Mouse (Mus musculus): ENCODE data around the gene Ripply1. TPM values are rescaled to one million over a fixed set of nuclear protein-coding genes. Genes with fewer than 3 reads are reported as not detected.

The Ripply1 gene
- polyA plus RNA-seq, 1 experiment from 2014 or later, result not detected

DNA sequence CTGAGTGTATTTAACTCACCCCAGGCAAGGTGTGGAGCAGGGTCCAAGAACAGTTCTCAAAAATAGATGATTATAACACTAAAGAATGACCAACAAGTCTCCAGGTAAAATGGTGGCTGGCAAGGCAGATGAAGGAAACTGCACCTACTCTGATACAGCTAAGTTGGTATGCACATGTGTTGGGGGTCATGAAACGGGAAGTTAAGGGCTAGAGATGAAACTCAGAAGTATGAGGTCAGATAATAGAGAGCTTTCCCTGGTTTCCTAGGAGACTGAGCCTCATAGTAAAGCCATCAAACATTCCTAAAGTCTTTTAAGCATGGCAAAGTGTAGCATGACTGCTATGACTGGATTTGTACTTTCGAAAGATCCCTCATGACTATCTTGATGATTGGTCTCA lies 20.9 kb upstream of the Ripply1 start:
- Histone ChIP-seq H3K9ac (replicated peaks; ENCODE audit: low read depth) (no peak overlapping the region), H3K4me3 (ENCODE audit: low read depth, low read length) (no peak overlapping the region), H3K36me3 (ENCODE audit: insufficient read depth, low read length) (no peaks in the 10 kb centered on the region), H3K4me2 (replicated peaks; ENCODE audit: low read depth, low read length) (no peak overlapping the region), H3K4me1 (ENCODE audit: insufficient read depth, low read depth, low read length) (no peaks in the 10 kb centered on the region), H3K9me3 (ENCODE audit: low read length) (no peaks in the 10 kb centered on the region), H3K27ac (ENCODE audit: low read length) (no peak overlapping the region), H3K27me3 (replicated peaks; ENCODE audit: insufficient read depth, low read length) (no peaks in the 10 kb centered on the region)
- no peak for TF ChIP-seq CTCF (IDR thresholded peaks at IDR 0.05)
- no peak for TF ChIP-seq EP300 (IDR thresholded peaks at IDR 0.05)
- WGBS, result 58% methylated on average over 2 of the region's 2 CpGs
- no peak for DNase-seq (ENCODE audit: low spot score)
- no peak for ATAC-seq

DNA sequence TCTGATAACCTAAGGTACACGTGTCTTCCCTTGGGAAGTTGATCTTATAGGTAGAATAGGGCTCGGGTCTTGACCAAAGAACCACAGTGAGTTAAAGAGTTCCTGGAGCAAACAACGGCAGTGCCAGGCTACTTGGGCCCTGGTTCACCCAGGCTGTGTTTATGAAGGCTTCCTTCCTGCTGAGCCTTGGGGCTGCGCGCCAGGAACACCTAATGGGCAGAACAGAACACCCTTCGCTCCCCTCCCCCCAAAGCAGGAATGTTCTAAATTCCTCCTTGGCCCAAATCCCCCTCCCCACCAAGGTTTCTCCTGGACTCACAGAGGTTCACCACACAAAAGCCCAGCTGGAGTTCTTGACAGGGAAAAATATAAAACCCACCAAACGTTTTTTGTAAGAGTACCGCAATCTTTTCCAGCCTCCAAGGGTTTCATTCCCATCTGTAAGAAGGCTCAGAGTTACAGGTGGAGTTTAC lies 18.3 kb upstream of the Ripply1 start, which contains the start of gene Cldn2:
Gene Cldn2 (plus strand): TSS at position 423 of the 473 bp plus-strand sequence.
- Histone ChIP-seq H3K4me2 (replicated peaks; ENCODE audit: low read depth, low read length) (no peak within 1 kb of the TSS), H3K9ac (replicated peaks; ENCODE audit: low read depth) (no peak within 1 kb of the TSS), H3K4me1 (ENCODE audit: insufficient read depth, low read depth, low read length) (no peaks in the 10 kb centered on the region), H3K36me3 (ENCODE audit: insufficient read depth, low read length) (no peaks in the 10 kb centered on the region), H3K27me3 (replicated peaks; ENCODE audit: insufficient read depth, low read length) (no peaks in the 10 kb centered on the region), H3K9me3 (ENCODE audit: low read length) (no peaks in the 10 kb centered on the region), H3K4me3 (ENCODE audit: low read depth, low read length) (no peak within 1 kb of the TSS), H3K27ac (ENCODE audit: low read length) (no peak within 1 kb of the TSS)
- 50% methylated on average over 8 of the region's 8 CpGs for WGBS
- DNase-seq (ENCODE audit: low spot score) (no peak), ATAC-seq (no peak)
- no peak for TF ChIP-seq EP300 (IDR thresholded peaks at IDR 0.05)
- TF ChIP-seq CTCF (IDR thresholded peaks at IDR 0.05), result no peak

DNA sequence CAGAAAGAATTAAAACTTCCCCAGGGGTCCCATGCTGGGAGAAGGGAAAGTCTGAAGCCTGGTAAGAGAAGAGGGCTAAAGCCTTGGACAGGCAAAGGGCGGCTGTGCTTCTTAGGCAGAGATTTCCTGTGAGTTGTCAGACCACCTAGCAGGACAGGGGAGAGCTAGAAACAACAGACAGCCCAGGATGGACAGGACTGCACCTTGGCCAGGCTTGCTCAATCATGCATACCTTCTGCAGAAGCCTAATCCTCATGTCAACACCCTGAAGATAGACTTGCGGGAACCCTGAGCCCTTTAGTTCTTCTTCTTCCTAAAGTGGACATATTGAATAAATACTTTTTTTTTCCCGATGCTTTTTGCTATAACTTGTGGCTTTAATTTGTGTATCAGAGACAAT lies 17.8 kb upstream of the Ripply1 start:
- H3K27me3 ChIP-seq (replicated peaks; ENCODE audit: insufficient read depth, low read length), result no peaks in the 10 kb centered on the region
- no peak overlapping the region for H3K27ac ChIP-seq (ENCODE audit: low read length)
- H3K36me3 ChIP-seq (ENCODE audit: insufficient read depth, low read length), result no peaks in the 10 kb centered on the region
- DNase-seq (ENCODE audit: low spot score) (no peak), ATAC-seq (no peak)
- 67% methylated on average over 3 of the region's 3 CpGs for WGBS
- no peak overlapping the region for H3K4me3 ChIP-seq (ENCODE audit: low read depth, low read length)
- no peaks in the 10 kb centered on the region for H3K9me3 ChIP-seq (ENCODE audit: low read length)
- TF ChIP-seq EP300 (IDR thresholded peaks at IDR 0.05) (no peak), CTCF (IDR thresholded peaks at IDR 0.05) (no peak)
- no peak overlapping the region for H3K4me2 ChIP-seq (replicated peaks; ENCODE audit: low read depth, low read length)
- no peak overlapping the region for H3K9ac ChIP-seq (replicated peaks; ENCODE audit: low read depth)
- H3K4me1 ChIP-seq (ENCODE audit: insufficient read depth, low read depth, low read length), result no peaks in the 10 kb centered on the region

DNA sequence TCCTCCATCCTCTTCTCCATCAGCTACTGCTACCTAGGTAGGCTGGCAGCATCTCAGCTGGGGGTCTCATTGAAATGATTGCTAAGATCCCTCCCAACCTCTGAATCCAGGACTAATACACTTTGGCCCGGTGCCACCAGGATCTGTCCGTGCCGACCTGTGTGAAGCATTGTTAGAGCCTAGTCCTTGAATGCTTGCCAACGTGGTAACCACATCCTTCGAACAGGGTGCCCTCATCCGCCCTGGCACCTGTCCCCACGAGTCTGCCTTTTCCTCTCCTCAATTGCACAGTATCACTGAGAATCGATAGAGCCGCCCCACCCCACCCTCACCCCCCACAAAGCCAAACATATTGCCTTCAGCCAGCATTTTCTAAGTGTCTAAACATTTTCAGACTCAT lies 15.7 kb upstream of the Ripply1 start:
- ATAC-seq, result no peak

DNA sequence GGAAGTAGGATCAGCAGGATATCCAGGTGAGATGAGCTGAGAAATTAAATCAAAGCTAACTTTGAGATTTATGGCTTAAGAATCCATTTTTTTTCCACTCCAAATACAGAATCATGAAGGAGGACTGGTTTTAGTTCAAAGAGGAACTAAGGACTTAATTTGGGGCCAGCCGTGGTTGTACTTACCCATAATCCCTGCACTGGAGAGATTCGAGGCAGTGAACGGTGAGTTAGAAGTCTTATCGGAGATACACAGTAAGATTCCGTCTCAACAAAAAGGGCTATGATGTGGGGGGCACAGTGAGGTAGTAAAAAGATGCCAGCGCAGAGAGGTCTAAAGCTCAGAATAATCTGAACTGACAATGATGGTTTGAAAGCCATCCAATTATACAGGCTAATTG lies 13.9 kb upstream of the Ripply1 start:
- H3K27me3 ChIP-seq (replicated peaks; ENCODE audit: insufficient read depth, low read length), result no peaks in the 10 kb centered on the region
- WGBS, result 83% methylated on average over 6 of the region's 6 CpGs

More for the DNA sequence above, 15.7 kb upstream of the Ripply1 start:
- Histone ChIP-seq H3K4me3 (ENCODE audit: low read depth, low read length) (no peak overlapping the region), H3K27me3 (replicated peaks; ENCODE audit: insufficient read depth, low read length) (no peaks in the 10 kb centered on the region), H3K4me1 (ENCODE audit: insufficient read depth, low read depth, low read length) (no peaks in the 10 kb centered on the region), H3K27ac (ENCODE audit: low read length) (no peak overlapping the region), H3K36me3 (ENCODE audit: insufficient read depth, low read length) (no peaks in the 10 kb centered on the region), H3K4me2 (replicated peaks; ENCODE audit: low read depth, low read length) (no peak overlapping the region), H3K9ac (replicated peaks; ENCODE audit: low read depth) (no peak overlapping the region), H3K9me3 (ENCODE audit: low read length) (no peaks in the 10 kb centered on the region)
- WGBS, result 50% methylated on average over 9 of the region's 9 CpGs
- no peak for DNase-seq (ENCODE audit: low spot score)
- no peak for TF ChIP-seq EP300 (IDR thresholded peaks at IDR 0.05)
- TF ChIP-seq CTCF (IDR thresholded peaks at IDR 0.05), result no peak

DNA sequence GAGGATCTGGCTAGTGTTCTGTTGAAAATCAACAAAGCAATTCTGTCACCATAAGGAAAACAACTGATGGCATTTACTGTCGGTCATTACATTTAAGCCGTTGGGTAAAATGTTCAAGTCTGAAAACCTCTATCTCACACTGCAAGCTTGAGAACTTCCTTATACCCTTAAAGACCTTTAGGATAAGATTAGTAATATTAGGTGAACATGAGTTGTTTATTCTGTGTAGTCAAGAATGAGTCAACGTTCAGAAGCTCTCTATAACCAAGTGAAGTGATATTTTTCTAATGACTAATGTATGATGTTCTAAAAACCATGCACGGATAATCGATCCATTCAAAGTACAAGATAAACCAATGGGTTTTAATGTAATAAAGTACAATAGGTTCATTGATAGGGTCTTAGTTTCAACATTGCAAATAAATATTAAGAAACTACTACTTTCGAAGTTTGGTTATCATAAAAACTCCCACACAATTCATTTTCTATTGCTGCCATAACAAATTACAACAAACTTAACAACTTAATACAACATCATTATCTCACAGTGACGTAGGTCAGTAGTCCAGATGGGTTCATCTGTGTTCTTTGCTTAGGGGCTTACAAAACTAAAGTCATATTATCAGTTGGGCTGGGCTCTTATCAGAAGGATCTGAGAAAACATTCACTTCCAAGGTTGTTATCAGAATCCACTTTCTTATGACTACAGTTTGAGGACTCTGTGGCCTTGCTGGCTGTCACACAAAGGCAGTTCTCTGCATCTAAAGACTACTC lies 12.1 kb upstream of the Ripply1 start:
- Histone ChIP-seq H3K27me3 (replicated peaks; ENCODE audit: insufficient read depth, low read length) (no peaks in the 10 kb centered on the region), H3K4me2 (replicated peaks; ENCODE audit: low read depth, low read length) (no peak overlapping the region), H3K4me3 (ENCODE audit: low read depth, low read length) (no peak overlapping the region), H3K27ac (ENCODE audit: low read length) (no peak overlapping the region), H3K9ac (replicated peaks; ENCODE audit: low read depth) (no peak overlapping the region), H3K9me3 (ENCODE audit: low read length) (no peaks in the 10 kb centered on the region), H3K36me3 (ENCODE audit: insufficient read depth, low read length) (no peaks in the 10 kb centered on the region), H3K4me1 (ENCODE audit: insufficient read depth, low read depth, low read length) (no peaks in the 10 kb centered on the region)
- WGBS, result 59% methylated on average over 7 of the region's 7 CpGs
- no peak for TF ChIP-seq EP300 (IDR thresholded peaks at IDR 0.05)
- no peak for TF ChIP-seq CTCF (IDR thresholded peaks at IDR 0.05)
- no peak for ATAC-seq
- no peak for DNase-seq (ENCODE audit: low spot score)

More for the DNA sequence above, 13.9 kb upstream of the Ripply1 start:
- Histone ChIP-seq H3K4me3 (ENCODE audit: low read depth, low read length) (no peak overlapping the region), H3K4me2 (replicated peaks; ENCODE audit: low read depth, low read length) (no peak overlapping the region), H3K4me1 (ENCODE audit: insufficient read depth, low read depth, low read length) (no peaks in the 10 kb centered on the region), H3K27ac (ENCODE audit: low read length) (no peak overlapping the region), H3K9ac (replicated peaks; ENCODE audit: low read depth) (no peak overlapping the region), H3K36me3 (ENCODE audit: insufficient read depth, low read length) (no peaks in the 10 kb centered on the region), H3K9me3 (ENCODE audit: low read length) (no peaks in the 10 kb centered on the region)
- no peak for TF ChIP-seq CTCF (IDR thresholded peaks at IDR 0.05)
- DNase-seq (ENCODE audit: low spot score), result no peak
- ATAC-seq, result no peak

Data from lung, postnatal 0 days (tissue).